Mouse (Mus musculus) erythroblast, embryonic 14.5 days (primary cell): ENCODE data around the gene Snx14.

Source experiments
- GATA1 ChIP-seq: IDR thresholded peaks from 2 replicates; pipeline ENCODE4 v1.6.1; 2012; ENCODE audit warnings: low read length, inconsistent platforms, mixed read lengths
- TAL1 ChIP-seq: IDR thresholded peaks from 3 replicates; pipeline ENCODE4 v1.6.1; 2012; ENCODE audit warnings: low read length, inconsistent platforms, mixed read lengths

- TF ChIP-seq TAL1, result no peak
- TF ChIP-seq GATA1, result no peak
Observed at GRCm38 (mm10) chr9:88351163-88351562, 87.6 kb downstream of the Snx14 start.
